Mouse (Mus musculus): ENCODE results near the gene Map2k5.

The Map2k5 gene

GRCm38 (mm10) chr9:63143641-63144501, 233.8 kb downstream of the Map2k5 start:
- no peak for TF ChIP-seq GATA4 (IDR thresholded peaks at IDR 0.05; ENCODE audit: insufficient replicate concordance, low read length)

GRCm38 (mm10) chr9:63143227-63143626, 234.5 kb downstream of the Map2k5 start:
- no peak for TF ChIP-seq GATA4 (IDR thresholded peaks at IDR 0.05; ENCODE audit: insufficient replicate concordance, low read length)

- TF ChIP-seq GATA4 (IDR thresholded peaks at IDR 0.05; ENCODE audit: insufficient replicate concordance, low read length) = no peak
These were observed 235.2 kb downstream of the Map2k5 start for GRCm38 (mm10) chr9:63142335-63143036.

- TF ChIP-seq GATA4 (IDR thresholded peaks at IDR 0.05; ENCODE audit: insufficient replicate concordance, low read length) = no peak
These were observed 235.9 kb downstream of the Map2k5 start for GRCm38 (mm10) chr9:63141641-63142334.

GRCm38 (mm10) chr9:63140211-63140610, 237.5 kb downstream of the Map2k5 start:
- no peak for TF ChIP-seq GATA4 (IDR thresholded peaks at IDR 0.05; ENCODE audit: insufficient replicate concordance, low read length)

GRCm38 (mm10) chr9:63139661-63140060, 238.0 kb downstream of the Map2k5 start:
- no peak for TF ChIP-seq GATA4 (IDR thresholded peaks at IDR 0.05; ENCODE audit: insufficient replicate concordance, low read length)

- no peak for TF ChIP-seq GATA4 (IDR thresholded peaks at IDR 0.05; ENCODE audit: insufficient replicate concordance, low read length)
These were observed 239.2 kb downstream of the Map2k5 start for GRCm38 (mm10) chr9:63138481-63138967.

- TF ChIP-seq GATA4 (IDR thresholded peaks at IDR 0.05; ENCODE audit: insufficient replicate concordance, low read length) = no peak
These were observed 240.1 kb downstream of the Map2k5 start for GRCm38 (mm10) chr9:63137615-63137915.

GRCm38 (mm10) chr9:63136756-63137614, 240.7 kb downstream of the Map2k5 start:
- no peak for TF ChIP-seq GATA4 (IDR thresholded peaks at IDR 0.05; ENCODE audit: insufficient replicate concordance, low read length)

- TF ChIP-seq GATA4 (IDR thresholded peaks at IDR 0.05; ENCODE audit: insufficient replicate concordance, low read length) = no peak
These were observed 241.5 kb downstream of the Map2k5 start for GRCm38 (mm10) chr9:63136241-63136640.

GRCm38 (mm10) chr9:63135801-63136200, 241.9 kb downstream of the Map2k5 start:
- no peak for TF ChIP-seq GATA4 (IDR thresholded peaks at IDR 0.05; ENCODE audit: insufficient replicate concordance, low read length)

GRCm38 (mm10) chr9:63135356-63135755, 242.3 kb downstream of the Map2k5 start:
- no peak for TF ChIP-seq GATA4 (IDR thresholded peaks at IDR 0.05; ENCODE audit: insufficient replicate concordance, low read length)

GRCm38 (mm10) chr9:63133659-63134058, 244.0 kb downstream of the Map2k5 start:
- TF ChIP-seq GATA4 (IDR thresholded peaks at IDR 0.05; ENCODE audit: insufficient replicate concordance, low read length) = no peak

GRCm38 (mm10) chr9:63132673-63133601, 244.8 kb downstream of the Map2k5 start:
- peak; percentile 46; the same call in 1 of the 2 replicates for TF ChIP-seq GATA4 (IDR thresholded peaks at IDR 0.05; ENCODE audit: insufficient replicate concordance, low read length)

All from liver, adult (tissue).